In the genomic region with DNA sequence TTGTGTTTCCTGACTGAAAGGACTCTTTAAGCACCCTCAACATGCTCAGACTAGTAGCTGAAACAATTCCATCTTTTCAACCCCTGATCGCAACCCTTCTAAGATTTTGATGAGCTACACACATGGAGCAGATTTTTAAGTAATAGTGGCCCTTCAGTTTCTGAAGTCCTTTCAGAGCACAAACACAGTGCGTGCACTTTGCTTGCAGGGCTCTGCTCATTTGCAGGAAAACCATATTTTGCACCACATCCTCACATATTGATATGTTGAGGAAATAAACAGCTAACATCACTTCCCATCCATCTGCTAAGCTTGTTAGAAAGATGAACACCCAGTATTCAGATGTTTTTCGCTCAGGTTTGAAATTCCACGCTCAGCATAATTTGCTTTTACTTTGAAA, we compare ENCODE assay signal across 27 mouse cellular contexts.
DNase-seq lines count a peak whose midpoint lies in the region; ATAC-seq lines count a peak whose summit lies in the region.
"Had no signal": no experiment of that assay in that cellular context is flagged by ENCODE, and none has a peak within 500 bp of the region (broad histone marks: within the 10 kb centered on the region; RNA-seq: fewer than 3 reads in every experiment).

No protein-coding gene starts in this region.

- intact Hi-C loops in heart, postnatal 14 days (cut with DNase I): no loop called here

- WGBS in midbrain, embryonic 16.5 days: 78% methylated on average over 4 of the region's 4 CpGs

- H3K36me3 ChIP-seq in midbrain, embryonic 16.5 days (ENCODE audit: control insufficient read depth, insufficient read depth, low read length): no peaks in the 10 kb centered on the region
- H3K36me3 ChIP-seq: embryonic facial prominence, embryonic 12.5 days; heart, embryonic 13.5 days; hindbrain, embryonic 10.5 days; hindbrain, embryonic 15.5 days; limb, embryonic 13.5 days; midbrain, embryonic 12.5 days had no signal

- H3K27ac ChIP-seq in midbrain, embryonic 16.5 days (ENCODE audit: low read length): no peak overlapping the region
- H3K27ac ChIP-seq: embryonic facial prominence, embryonic 12.5 days; heart, embryonic 13.5 days; hindbrain, embryonic 10.5 days; hindbrain, embryonic 15.5 days; layer of hippocampus, adult 2 months; limb, embryonic 13.5 days; midbrain, embryonic 12.5 days had no signal

- H3K4me1 ChIP-seq in midbrain, embryonic 16.5 days (ENCODE audit: control insufficient read depth, insufficient read depth, low read length): no peaks in the 10 kb centered on the region
- H3K4me1 ChIP-seq: embryonic facial prominence, embryonic 12.5 days; heart, embryonic 13.5 days; hindbrain, embryonic 10.5 days; hindbrain, embryonic 15.5 days; megakaryocyte, embryonic 14.5 days; midbrain, embryonic 12.5 days had no signal

- H3K9ac ChIP-seq in midbrain, embryonic 16.5 days (ENCODE audit: low read depth, low read length): no peak overlapping the region
- H3K9ac ChIP-seq: embryonic facial prominence, embryonic 12.5 days; heart, embryonic 13.5 days; hindbrain, embryonic 15.5 days; limb, embryonic 13.5 days; midbrain, embryonic 12.5 days had no signal

- DNase-seq in heart, adult 8-10 months (ENCODE audit: low spot score): peak; percentile 73
- DNase-seq in heart, postnatal 14 days: no peak
- DNase-seq in 416B (ENCODE audit: low read depth): peak; percentile 72
- peak; percentile 41 for DNase-seq in induced T-regulatory cell, adult 2 months (ENCODE audit: low read depth)
- DNase-seq in cerebellum, adult 9-10 months: no peak
- DNase-seq in Muller cell, postnatal 12 days (ENCODE audit: inconsistent ontology term): no peak
- DNase-seq: adrenal gland, postnatal 25 days; cerebellum, adult 2 months; cerebellum, postnatal 36 days; embryo, embryonic 11 days; gastrocnemius, postnatal 10 days; kidney, adult 2 months; kidney, postnatal 36 days; lung, postnatal 4 days had no signal

- H3K27me3 ChIP-seq in midbrain, embryonic 16.5 days (ENCODE audit: control insufficient read depth, insufficient read depth, low read depth, low read length): no peaks in the 10 kb centered on the region
- H3K27me3 ChIP-seq: CH12.LX; embryonic facial prominence, embryonic 12.5 days; heart, embryonic 13.5 days; hindbrain, embryonic 15.5 days; limb, embryonic 13.5 days; megakaryocyte, embryonic 14.5 days; midbrain, embryonic 12.5 days had no signal

- H3K4me3 ChIP-seq in midbrain, embryonic 16.5 days (ENCODE audit: low read depth, low read length): no peak overlapping the region
- H3K4me3 ChIP-seq: embryonic facial prominence, embryonic 12.5 days; heart, embryonic 13.5 days; hindbrain, embryonic 10.5 days; hindbrain, embryonic 15.5 days; layer of hippocampus, adult 2 months; limb, embryonic 13.5 days; megakaryocyte, embryonic 14.5 days; midbrain, embryonic 12.5 days had no signal

- H3K9me3 ChIP-seq in midbrain, embryonic 16.5 days (replicated peaks; ENCODE audit: control insufficient read depth, low read length, poor library complexity, severe bottlenecking): no peaks in the 10 kb centered on the region
- H3K9me3 ChIP-seq: embryonic facial prominence, embryonic 12.5 days; heart, embryonic 13.5 days; hindbrain, embryonic 10.5 days; hindbrain, embryonic 15.5 days; limb, embryonic 13.5 days; megakaryocyte, embryonic 14.5 days; midbrain, embryonic 12.5 days had no signal

- peak; percentile 26 for ATAC-seq in activated CD4-positive, CD25-positive, alpha-beta regulatory T cell, adult 4 months
- no peak for ATAC-seq in midbrain, embryonic 16.5 days
- ATAC-seq: forebrain, embryonic 16.5 days had no signal

- no peak overlapping the region for H3K4me2 ChIP-seq in midbrain, embryonic 16.5 days (ENCODE audit: low read length)
- H3K4me2 ChIP-seq: embryonic facial prominence, embryonic 12.5 days; heart, embryonic 13.5 days; hindbrain, embryonic 15.5 days; limb, embryonic 13.5 days; liver, embryonic 11.5 days; midbrain, embryonic 12.5 days had no signal

Comparison
In these comparisons a context has a peak if more than half of its experiments do, and no peak if none do; other contexts are left out.
1. DNase-seq: peak in heart, adult 8-10 months (single experiment), 416B (single experiment) and induced T-regulatory cell, adult 2 months (single experiment); none in heart, postnatal 14 days (0 of 2), cerebellum, adult 9-10 months (single experiment) and Muller cell, postnatal 12 days (single experiment).